In genomic region chr15:30285572-30286244, GRCm38 (mm10) we compare ENCODE assay signal across 10 mouse cellular contexts.
DNase-seq lines count a peak whose midpoint lies in the region; ATAC-seq and TF ChIP-seq lines count a peak whose summit lies in the region.
"Had no signal": no experiment of that assay in that cellular context is flagged by ENCODE, and none has a peak within 500 bp of the region (broad histone marks: within the 10 kb centered on the region; RNA-seq: fewer than 3 reads in every experiment).

No protein-coding gene starts in this region.

- H3K36me3 ChIP-seq in liver, adult 2 months (ENCODE audit: control insufficient read depth, insufficient read depth, low read length) = no peaks in the 10 kb centered on the region
- no peaks in the 10 kb centered on the region for H3K36me3 ChIP-seq in liver, embryonic 14.5 days (replicated peaks; ENCODE audit: control insufficient read depth, insufficient read depth, low read depth)

- peak overlapping the region; percentile 25 for H3K4me3 ChIP-seq in liver, adult 2 months (ENCODE audit: insufficient read depth, low read depth, low read length)
- peak overlapping the region in 1 of 2 experiments; percentile 21; a peak in 1 of 4 replicates for H3K4me3 ChIP-seq in liver, embryonic 14.5 days (ENCODE audit: insufficient read depth in 1 of 2, low read depth in 2 of 2, low read length in 2 of 2)

- no peaks in the 10 kb centered on the region for H3K9me3 ChIP-seq in liver, embryonic 14.5 days (ENCODE audit: control insufficient read depth, low read length)

- no peak for DNase-seq in cerebellum, postnatal 4 days (ENCODE audit: low spot score in 2 of 2)
- DNase-seq in liver, adult 2 months (ENCODE audit: extremely low read depth, low read depth, low spot score) = peak; percentile 75
- no peak for DNase-seq in liver
- peak; percentile 27 to 51 for DNase-seq in cerebellum, postnatal 36 days
- peak; percentile 12 to 20 (median 19) for DNase-seq in liver, embryonic 14.5 days (ENCODE audit: low read depth in 3 of 3, low spot score in 3 of 3)
- DNase-seq in retina, embryonic 14.5 days (ENCODE audit: low spot score) = no peak

- TF ChIP-seq CTCF in liver, adult 2 months (IDR thresholded peaks at IDR 0.05; ENCODE audit: low read depth, low read length) = no peak
- no peak for TF ChIP-seq CTCF in liver, embryonic 14.5 days (IDR thresholded peaks at IDR 0.05; ENCODE audit: low read depth)

- H3K27ac ChIP-seq in liver, adult 2 months (replicated peaks; ENCODE audit: insufficient read depth, low read depth, low read length) = no peak overlapping the region
- H3K27ac ChIP-seq in liver, embryonic 14.5 days = no peak overlapping the region
- H3K27ac ChIP-seq: macrophage had no signal

- H3K9ac ChIP-seq in liver, adult 2 months (ENCODE audit: low read depth, low read length) = no peak overlapping the region
- no peak overlapping the region for H3K9ac ChIP-seq in liver, embryonic 14.5 days (replicated peaks)

- TF ChIP-seq EP300 in liver, embryonic 14.5 days (IDR thresholded peaks at IDR 0.05; ENCODE audit: low read depth) = no peak

- no peaks in the 10 kb centered on the region; the same call in none of the 2 replicates for H3K4me1 ChIP-seq in liver, adult 2 months (ENCODE audit: control insufficient read depth, insufficient read depth, low read length)
- peaks cover 0 to 1% of the 10 kb centered on the region in 2 experiments; a peak in 1 of 4 replicates for H3K4me1 ChIP-seq in liver, embryonic 14.5 days (replicated peaks; ENCODE audit: control insufficient read depth in 2 of 2, insufficient read depth in 2 of 2, low read length in 1 of 2)

- 15% methylated on average over 15 of the region's 15 CpGs for WGBS in liver, adult 2 months
- WGBS in liver, embryonic 14.5 days (ENCODE audit: insufficient replicate concordance) = 67% methylated on average over 15 of the region's 15 CpGs

- H3K4me2 ChIP-seq in liver, embryonic 14.5 days (ENCODE audit: low read depth) = peak overlapping the region; percentile 41

- no peaks in the 10 kb centered on the region for H3K79me2 ChIP-seq in liver, adult 2 months (ENCODE audit: control insufficient read depth, insufficient read depth, low read length)

- no peaks in the 10 kb centered on the region for H3K27me3 ChIP-seq in liver, adult 2 months (ENCODE audit: control insufficient read depth, insufficient read depth, low read length)
- H3K27me3 ChIP-seq in liver, embryonic 14.5 days (ENCODE audit: control insufficient read depth, insufficient read depth, low read length) = no peaks in the 10 kb centered on the region
- H3K27me3 ChIP-seq: Patski had no signal

- ATAC-seq in cerebellum, adult (ENCODE audit: insufficient number of reproducible peaks, low FRiP score, low TSS enrichment) = peak; percentile 69
- peak; percentile 56; the same call in 1 of the 2 replicates for ATAC-seq in liver, embryonic 14.5 days (ENCODE audit: insufficient read depth)
- ATAC-seq in erythroid progenitor cell, adult 5-6 weeks (replicated peaks; ENCODE audit: low FRiP score, poor library complexity, severe bottlenecking) = no peak
- ATAC-seq: Patski had no signal

- TF ChIP-seq POLR2A in liver, adult 2 months (IDR thresholded peaks at IDR 0.05; ENCODE audit: extremely low read depth, insufficient read depth, low read length) = no peak

Comparison
In these comparisons a context has a peak if more than half of its experiments do, and no peak if none do; other contexts are left out.
1. DNase-seq: peak in liver, adult 2 months (single experiment), cerebellum, postnatal 36 days (2 of 2) and liver, embryonic 14.5 days (3 of 3); none in cerebellum, postnatal 4 days (0 of 2), liver (single experiment) and retina, embryonic 14.5 days (single experiment).